Mouse (Mus musculus): ENCODE data around the gene Cd6.

The Cd6 gene

GRCm38 (mm10) chr19:10763381-10764031 is 66.4 kb downstream of the Cd6 start:
- no peak for DNase-seq (ENCODE audit: low read depth, low spot score)

GRCm38 (mm10) chr19:10762468-10762867 is 67.4 kb downstream of the Cd6 start:
- no peak for DNase-seq (ENCODE audit: low read depth, low spot score)

GRCm38 (mm10) chr19:10761794-10762415 is 68.0 kb downstream of the Cd6 start:
- DNase-seq (ENCODE audit: low read depth, low spot score): no peak

- no peak for DNase-seq (ENCODE audit: low read depth, low spot score)
Observed at GRCm38 (mm10) chr19:10759983-10760831, 69.7 kb downstream of the Cd6 start.

GRCm38 (mm10) chr19:10759525-10759924 is 70.3 kb downstream of the Cd6 start:
- DNase-seq (ENCODE audit: low read depth, low spot score): no peak

GRCm38 (mm10) chr19:10758708-10759107 is 71.2 kb downstream of the Cd6 start:
- DNase-seq (ENCODE audit: low read depth, low spot score): no peak

- no peak for DNase-seq (ENCODE audit: low read depth, low spot score)
Observed at GRCm38 (mm10) chr19:10757526-10757925, 72.3 kb downstream of the Cd6 start.

- DNase-seq (ENCODE audit: low read depth, low spot score): no peak
Observed at GRCm38 (mm10) chr19:10757125-10757524, 72.7 kb downstream of the Cd6 start.

GRCm38 (mm10) chr19:10752646-10753045 is 77.2 kb downstream of the Cd6 start:
- DNase-seq (ENCODE audit: low read depth, low spot score): no peak

GRCm38 (mm10) chr19:10752106-10752505 is 77.8 kb downstream of the Cd6 start:
- DNase-seq (ENCODE audit: low read depth, low spot score): no peak

DNA sequence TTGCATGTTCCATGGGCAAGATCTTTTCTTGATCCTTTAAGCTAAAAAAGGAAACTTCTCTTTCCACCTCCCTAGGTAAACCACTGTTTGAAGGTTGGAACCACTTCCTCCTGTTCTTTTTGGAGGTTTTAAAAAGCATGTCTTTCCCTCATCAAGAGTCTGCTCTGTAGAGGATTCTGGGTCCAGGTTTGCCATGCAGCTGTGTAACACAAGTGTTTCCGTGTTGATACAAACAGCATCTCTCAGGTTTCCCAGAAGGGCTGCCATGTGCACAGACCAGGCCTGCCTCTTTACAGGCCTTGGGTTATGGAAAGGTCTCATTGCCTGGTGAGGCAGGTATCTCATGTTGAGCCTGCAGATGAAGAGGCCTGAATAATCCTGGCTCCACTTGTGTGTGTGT is 78.3 kb downstream of the Cd6 start:
- DNase-seq (ENCODE audit: low read depth, low spot score): no peak

DNA sequence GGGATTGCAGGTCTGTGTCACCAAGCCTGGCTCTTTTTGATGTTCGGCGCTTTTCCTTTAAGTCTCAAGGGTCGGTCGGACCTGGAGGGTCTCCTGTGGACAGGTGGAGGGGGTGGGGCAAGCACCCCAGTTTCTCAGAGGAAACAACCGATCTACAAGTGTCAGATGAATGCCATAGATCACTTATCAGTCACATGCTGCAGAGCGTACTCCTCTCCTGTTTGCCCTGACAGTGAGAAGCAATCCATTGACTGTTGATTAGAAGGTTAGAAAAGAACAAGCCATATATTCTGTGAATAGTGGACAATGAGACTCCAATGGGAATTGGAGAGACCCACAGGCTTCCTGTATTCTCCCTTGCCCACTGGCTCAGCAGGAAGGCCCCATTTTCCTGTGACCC is 79.7 kb downstream of the Cd6 start:
- DNase-seq (ENCODE audit: low read depth, low spot score): no peak

GRCm38 (mm10) chr19:10749295-10749694 is 80.6 kb downstream of the Cd6 start:
- no peak for DNase-seq (ENCODE audit: low read depth, low spot score)

- no peak for DNase-seq (ENCODE audit: low read depth, low spot score)
Observed at GRCm38 (mm10) chr19:10748401-10749102, 81.3 kb downstream of the Cd6 start.

GRCm38 (mm10) chr19:10747718-10748117 is 82.1 kb downstream of the Cd6 start:
- no peak for DNase-seq (ENCODE audit: low read depth, low spot score)

DNA sequence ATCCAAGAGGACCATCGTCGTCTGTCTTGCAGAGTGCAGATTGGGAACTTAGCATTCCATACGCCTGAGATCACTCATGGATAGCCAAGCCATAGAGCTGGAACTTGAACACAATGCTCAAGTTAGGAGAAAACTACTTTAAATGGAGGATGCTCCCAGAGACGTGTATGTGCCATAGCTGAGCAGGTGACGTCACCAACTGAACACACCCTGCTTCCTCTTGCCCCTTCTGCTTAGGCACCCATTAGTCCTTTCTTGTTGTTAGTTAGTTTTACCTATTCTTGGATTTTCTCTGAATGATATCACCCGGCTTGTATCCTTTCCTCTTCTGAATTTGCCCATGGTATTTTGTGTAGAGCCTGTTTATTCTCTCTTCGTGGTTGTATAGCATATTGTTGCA is 82.7 kb downstream of the Cd6 start:
- DNase-seq (ENCODE audit: low read depth, low spot score): no peak

- DNase-seq (ENCODE audit: low read depth, low spot score): no peak
Observed at GRCm38 (mm10) chr19:10742565-10742964, 87.3 kb downstream of the Cd6 start.

DNA sequence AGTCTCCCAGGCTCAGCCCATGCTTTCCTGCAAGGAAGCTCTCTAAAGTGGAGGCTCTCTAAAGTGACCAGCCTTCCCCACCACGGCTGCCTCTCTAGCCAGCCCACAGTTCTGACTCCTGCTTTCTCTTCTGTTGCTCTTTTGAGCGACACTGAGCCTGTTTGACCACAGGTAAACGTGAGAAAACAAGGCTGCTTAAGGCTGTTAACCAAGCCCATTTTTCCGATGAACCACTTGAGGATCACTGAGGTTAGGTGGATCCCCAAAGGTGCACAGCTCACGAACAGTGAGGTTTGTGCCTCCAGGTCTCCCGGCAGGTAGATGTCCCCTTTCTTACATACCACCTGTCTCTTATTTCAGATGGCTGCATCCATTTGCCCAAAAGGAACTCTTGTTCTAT is 87.7 kb downstream of the Cd6 start:
- no peak for DNase-seq (ENCODE audit: low read depth, low spot score)

DNA sequence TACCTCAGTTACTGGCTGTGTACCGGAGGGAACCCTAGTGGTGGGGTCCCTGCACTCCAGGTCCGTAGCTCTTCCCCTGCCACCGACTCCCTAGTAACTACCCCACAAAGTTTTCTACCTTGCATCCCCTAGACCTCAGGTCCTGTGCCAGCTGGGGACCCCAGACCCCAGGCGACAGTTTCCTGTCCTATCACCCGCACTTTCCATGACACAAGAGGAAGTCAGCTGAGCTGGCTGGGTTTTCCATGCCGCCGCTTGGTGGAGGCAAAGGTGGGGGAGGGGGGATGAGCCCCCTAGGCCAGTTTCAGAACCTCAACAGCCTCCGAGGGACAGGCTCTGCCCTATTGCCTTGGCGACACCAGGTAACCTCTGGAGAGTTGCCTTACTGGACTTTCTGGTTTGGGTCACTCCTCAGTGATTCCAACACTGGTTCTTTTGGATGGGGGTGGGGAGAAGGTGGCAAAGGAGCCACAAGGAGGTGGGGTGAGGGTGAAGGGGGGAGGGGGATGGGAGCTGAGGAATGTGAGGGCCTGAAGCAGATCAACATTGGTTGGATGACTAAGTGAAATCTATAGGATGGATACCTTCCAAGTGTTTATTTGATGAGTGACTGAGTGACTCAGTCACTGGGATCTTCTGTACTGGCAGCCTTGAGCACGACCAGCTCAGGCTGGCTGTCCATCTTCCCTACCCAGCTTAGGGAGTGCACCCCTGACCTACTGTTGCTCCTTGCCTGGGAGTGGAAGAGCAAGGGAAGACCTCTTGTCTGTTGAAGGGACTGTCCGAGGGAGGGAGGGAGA is 89.0 kb downstream of the Cd6 start:
- DNase-seq (ENCODE audit: low read depth, low spot score): no peak

GRCm38 (mm10) chr19:10739916-10740315 is 89.9 kb downstream of the Cd6 start:
- DNase-seq (ENCODE audit: low read depth, low spot score): no peak

Data from ES-CJ7 (cell line).